Mouse (Mus musculus): ENCODE results near the gene Creb1.

The Creb1 gene

DNA sequence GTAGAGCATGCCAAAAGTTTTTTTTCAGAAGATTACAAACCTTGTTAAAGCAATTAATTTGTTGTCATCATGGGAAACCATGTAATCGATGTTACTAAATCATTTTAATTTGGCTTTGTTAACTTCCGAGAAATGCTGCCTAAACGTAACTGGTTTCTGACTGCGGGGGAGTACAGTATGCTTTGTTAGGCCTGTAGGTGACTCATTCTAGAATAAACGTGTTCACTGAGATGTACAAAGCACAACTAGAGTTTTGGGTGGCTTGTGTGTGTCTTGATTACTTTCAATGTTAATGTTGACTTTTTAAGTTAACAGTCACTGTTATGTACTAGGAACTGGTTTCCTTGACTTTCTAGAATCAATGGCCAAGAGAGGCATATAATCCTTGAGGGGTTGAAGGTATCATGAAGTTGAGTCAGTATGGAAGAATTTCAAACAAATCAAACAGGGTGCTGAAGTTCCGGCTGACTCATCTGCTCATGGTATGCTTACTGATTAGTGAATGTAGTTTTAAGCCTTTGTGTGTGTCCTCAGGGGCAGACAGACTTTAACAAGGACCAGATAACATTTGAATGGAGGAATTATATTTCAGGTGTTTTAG is 68.9 kb downstream of the Creb1 start:
- POLR2A ChIA-PET = interaction anchor here in 2 of 4 experiments (0.9 to 1.7 kb wide), 4 partner anchors 11 to 89 kb away, joined by 3 to 8 read pairs (median 4); partner anchors contain the start of genes Ccnyl1 (in 1 of the 2) and Mettl21a (in 1 of the 2)
- CTCF ChIA-PET = no interaction called here

DNA sequence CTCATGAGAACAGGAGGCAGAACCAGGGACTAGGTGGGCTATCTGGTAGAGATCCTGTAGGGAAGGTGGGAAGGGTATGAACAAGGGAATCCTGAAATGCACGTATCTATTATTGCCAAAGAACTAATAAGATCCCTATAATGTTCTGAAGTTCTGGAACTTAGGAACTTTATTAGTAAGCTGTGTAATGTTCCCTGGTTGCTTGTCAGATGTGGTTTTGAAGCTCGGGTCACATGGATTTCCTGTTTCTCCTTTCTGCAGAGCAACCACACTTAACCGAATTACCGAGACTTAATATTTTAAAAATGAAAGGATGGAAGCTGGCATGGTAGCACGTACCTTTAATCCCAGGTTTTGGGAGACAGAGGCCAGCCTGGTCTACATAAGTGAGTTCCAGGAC is 70.9 kb downstream of the Creb1 start:
- CTCF ChIA-PET = no interaction called here
- POLR2A ChIA-PET = interaction anchor here in 1 of 4 experiments (1.7 kb wide), 1 partner anchor 87 kb away, joined by 5 read pairs; the partner anchor contains the start of gene Ccnyl1

DNA sequence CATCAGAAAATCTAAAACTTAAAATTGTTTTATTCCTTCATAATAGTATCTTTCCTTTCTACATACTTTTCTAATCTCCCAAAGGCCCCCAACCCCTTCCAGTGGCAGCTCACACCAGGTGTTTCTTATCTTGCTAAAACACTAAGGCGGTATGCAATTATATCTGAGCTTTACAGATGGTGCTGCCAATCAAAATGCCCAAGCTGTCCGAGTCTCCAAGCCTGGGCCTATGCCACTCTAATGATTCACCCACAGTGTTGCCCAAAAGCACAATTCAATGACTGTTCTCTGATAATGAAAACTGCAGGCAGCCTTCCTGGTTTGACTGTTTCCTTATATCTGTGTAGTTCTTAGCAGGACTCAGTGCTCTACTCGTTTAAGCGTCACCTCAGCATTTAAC is 76.7 kb downstream of the Creb1 start:
- ChIA-PET POLR2A (interaction anchor here in 3 of 4 experiments (0.6 to 5.8 kb wide), 7 partner anchors 8 to 81 kb away, joined by 3 to 29 read pairs (median 8); partner anchors contain the start of genes Creb1 (in 2 of the 3), Mettl21a (in 2 of the 3) and Ccnyl1 (in 1 of the 3)), CTCF (no interaction called here)

DNA sequence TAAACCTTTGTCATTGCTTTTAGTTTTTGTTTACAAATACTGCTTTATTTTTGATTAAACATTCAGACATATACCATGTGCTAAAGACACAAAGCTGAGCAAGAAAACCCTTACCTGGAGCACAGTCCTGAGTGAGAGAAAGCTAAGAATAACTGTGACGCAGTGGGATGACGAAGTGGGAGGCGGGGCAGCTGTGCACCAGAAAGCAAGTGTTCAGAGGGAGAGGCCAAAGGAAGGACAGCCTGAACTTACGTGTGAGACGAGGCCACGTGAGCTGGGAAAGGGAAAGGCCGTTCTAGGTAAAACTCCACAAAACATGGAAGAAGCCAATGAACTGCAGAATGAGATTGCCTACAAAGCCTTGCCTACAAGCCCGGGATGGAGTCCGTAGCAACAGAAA is 77.5 kb downstream of the Creb1 start:
- POLR2A ChIA-PET = interaction anchor here in 3 of 4 experiments (0.6 to 5.8 kb wide), 7 partner anchors 8 to 196 kb away, joined by 3 to 29 read pairs (median 6); partner anchors contain the start of genes Ccnyl1 (in 3 of the 3) and Creb1 (in 2 of the 3)
- CTCF ChIA-PET = no interaction called here

DNA sequence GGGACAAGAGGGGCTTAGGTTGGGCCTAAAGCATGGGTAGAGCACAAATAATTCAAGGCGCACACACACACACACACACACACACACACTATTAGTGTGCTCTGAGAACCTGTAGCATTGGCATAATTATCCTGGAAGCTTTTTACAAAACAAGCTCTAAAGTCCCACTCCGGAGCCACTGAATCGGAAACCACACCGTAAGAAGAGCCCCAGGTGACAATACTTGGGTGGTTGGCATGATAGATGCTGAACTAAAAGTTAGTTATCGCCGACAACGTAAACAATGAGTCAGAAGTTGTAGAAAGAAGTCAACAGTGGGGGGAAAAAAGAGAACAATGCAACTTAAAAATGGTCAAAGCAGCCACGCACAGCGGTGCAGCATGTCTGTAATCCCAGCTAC is 81.9 kb downstream of the Creb1 start:
- POLR2A ChIA-PET = interaction anchor here in 3 of 4 experiments (0.6 to 2.1 kb wide), 4 partner anchors 76 to 434 kb away, joined by 3 to 16 read pairs (median 4); partner anchors contain the start of gene Ccnyl1 (in 1 of the 3)
- CTCF ChIA-PET = interaction anchor here in 1 of 4 experiments (0.6 kb wide), 1 partner anchor 396 kb away, joined by 3 read pairs; no protein-coding TSS in a partner anchor

DNA sequence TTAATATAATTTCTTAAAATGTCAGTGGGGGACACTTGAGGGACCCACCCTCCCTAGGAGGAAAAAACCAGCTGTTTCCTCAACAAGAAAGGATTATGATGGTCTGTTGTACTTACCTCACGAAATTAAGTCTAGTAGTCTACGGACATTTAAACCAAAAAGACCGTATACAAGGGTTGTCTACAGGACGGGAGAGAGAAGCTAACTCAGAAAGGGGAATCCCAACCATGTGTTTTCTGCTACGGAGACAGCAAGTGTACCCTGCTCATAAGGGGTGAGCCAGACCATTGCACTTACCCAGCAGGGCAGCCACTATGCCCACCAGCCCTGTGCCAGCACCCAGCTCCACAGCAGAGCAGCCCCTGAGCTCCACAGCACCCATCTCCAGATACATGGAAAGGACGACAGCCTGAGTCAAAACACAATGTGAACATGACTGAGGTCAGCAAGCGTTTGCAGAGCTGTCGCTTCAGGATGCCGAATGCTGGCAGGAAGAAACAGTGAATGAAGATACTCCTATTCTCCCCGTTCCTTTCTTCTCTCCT is 82.4 kb downstream of the Creb1 start:
- ChIA-PET CTCF (interaction anchor here in 1 of 4 experiments (0.6 kb wide), 1 partner anchor 130 kb away, joined by 3 read pairs; no protein-coding TSS in a partner anchor), POLR2A (interaction anchor here in 3 of 4 experiments (0.7 to 2.4 kb wide), 10 partner anchors 8 to 123 kb away, joined by 3 to 16 read pairs (median 4); partner anchors contain the start of genes Ccnyl1 (in 3 of the 3) and Fzd5 (in 1 of the 3))

DNA sequence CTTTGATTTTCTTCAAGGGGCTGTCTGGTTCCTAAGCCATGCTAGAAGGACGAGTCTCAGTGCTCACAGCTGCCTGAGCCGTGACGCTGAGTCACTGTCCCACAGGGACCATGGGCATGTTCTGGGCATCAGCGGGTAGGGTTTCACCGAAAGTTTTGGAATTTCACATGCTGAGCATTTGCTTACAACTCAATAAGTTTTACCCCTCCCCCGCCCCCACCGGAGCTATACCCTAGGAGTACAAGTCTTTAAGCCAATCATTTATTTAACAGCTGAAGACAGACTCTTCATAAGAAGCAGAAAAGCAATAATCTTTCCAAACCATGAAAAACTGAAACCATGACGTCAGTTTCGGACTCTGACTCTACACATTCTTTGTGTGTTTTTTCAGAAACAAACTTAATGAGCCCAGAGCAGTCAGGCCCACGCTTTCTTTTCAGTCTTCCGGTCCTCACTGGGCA is 83.1 kb downstream of the Creb1 start:
- POLR2A ChIA-PET = interaction anchor here in 3 of 4 experiments (0.6 to 2.4 kb wide), 10 partner anchors 8 to 563 kb away, joined by 3 to 16 read pairs (median 4); partner anchors contain the start of genes Ccnyl1 (in 3 of the 3) and Fzd5 (in 1 of the 3)
- CTCF ChIA-PET = no interaction called here

DNA sequence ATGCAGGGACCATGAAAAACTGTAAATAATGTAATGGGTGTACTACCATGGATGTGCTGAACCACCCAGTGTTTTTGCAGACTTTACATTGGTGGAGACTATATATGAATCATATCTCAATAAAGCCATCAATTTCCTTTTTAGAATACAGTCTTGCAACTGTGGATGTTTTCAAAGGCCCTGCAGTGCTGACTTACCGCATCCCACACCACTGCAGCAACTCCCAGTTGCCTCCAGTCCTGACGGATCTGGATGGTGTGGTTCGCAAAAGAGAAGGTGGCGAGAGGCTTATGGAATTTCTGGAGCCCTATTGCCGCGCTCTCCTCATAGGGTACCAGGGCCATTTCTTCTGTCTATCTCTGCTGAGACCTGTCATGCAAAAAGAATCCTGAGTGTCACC is 83.6 kb downstream of the Creb1 start:
- ChIA-PET CTCF (interaction anchor here in 2 of 4 experiments (1.3 to 2.1 kb wide), 2 partner anchors 9 to 89 kb away, joined by 6 to 7 read pairs; no protein-coding TSS in a partner anchor), POLR2A (interaction anchor here (0.6 to 3.2 kb wide), 21 partner anchors 8 to 570 kb away, joined by 3 to 77 read pairs (median 6); partner anchors contain the start of genes Ccnyl1 (in 3 of the 4) and Creb1 (in 1 of the 4))

DNA sequence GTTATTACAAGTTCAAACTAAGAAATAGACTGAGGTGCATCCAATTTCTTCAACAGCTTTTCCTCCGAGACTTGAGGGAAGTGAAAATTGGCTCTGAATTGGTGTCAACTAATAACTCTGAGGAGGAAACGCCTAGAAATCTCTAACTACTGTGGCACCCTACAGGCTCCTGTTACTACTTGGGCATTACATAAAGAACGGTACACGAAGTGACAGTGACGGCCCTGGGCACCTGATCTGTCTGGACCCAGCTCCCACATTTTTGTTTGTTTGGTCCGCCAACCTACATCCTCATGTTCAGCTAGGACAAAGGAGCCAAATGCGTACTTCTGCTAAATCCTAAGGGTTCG is 84.1 kb downstream of the Creb1 start:
- CTCF ChIA-PET = interaction anchor here in 3 of 4 experiments (0.5 to 2.3 kb wide), 13 partner anchors 10 to 562 kb away, joined by 3 to 8 read pairs (median 5); partner anchors contain the start of genes Ccnyl1 (in 1 of the 3) and Fzd5 (in 1 of the 3)
- POLR2A ChIA-PET = interaction anchor here (0.6 to 3.2 kb wide), 42 partner anchors 8 to 569 kb away, joined by 3 to 77 read pairs (median 4); partner anchors contain the start of genes Ccnyl1 (in 3 of the 4), Klf7 (in 2 of the 4), Creb1 (in 1 of the 4) and Plekhm3 (in 1 of the 4)

DNA sequence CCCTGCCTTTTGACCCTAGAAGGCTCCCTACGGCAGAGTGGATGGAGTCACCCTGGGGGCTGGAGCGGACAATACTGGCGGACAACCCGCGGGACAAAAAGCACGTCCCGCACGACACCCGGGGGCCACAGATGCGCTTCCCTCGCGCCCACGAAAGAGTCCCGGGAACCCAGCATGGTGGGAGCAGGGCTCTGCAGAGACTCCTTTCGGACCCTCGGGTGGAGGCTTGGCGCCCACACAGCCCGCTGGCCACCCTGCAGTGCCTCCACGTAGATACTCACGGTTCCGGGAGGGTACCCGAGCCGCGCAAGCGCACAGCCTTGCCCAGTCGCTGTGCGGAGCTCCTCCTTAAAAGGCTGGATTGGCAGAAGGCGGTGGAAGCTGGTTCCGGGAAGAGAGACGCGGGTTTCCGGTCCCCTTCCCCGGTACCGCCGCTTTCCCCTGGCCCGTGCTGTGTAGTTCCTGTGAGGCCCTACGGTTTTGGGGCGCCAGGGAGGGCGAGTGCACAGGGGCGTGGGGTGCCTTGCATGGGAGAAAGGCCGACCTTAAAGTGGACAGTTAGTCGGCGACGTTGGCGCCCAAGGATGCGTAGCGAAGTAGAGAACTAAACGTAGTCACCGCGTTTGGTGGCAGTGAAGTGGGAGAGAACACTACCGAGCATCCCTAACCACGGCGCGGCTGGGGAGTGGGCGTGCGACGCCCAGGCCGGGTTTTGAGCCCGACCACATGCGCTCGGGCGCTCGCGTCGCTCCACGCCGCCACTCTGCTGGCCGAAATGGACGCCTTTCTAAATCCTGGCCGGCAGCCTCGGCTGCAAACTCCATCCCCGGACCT is 84.7 kb downstream of the Creb1 start, which contains the start of gene Mettl21a:
Gene Mettl21a (minus strand): TSS at position 362 of the 834 bp plus-strand sequence.
- POLR2A ChIA-PET = interaction anchor here (0.6 to 3.2 kb wide), 47 partner anchors 9 to 569 kb away, joined by 3 to 77 read pairs (median 4); partner anchors contain the start of genes Ccnyl1 (in 3 of the 4), Creb1 (in 2 of the 4), Klf7 (in 2 of the 4) and Idh1 (in 1 of the 4)
- CTCF ChIA-PET = interaction anchor here (0.5 to 2.3 kb wide), 21 partner anchors 10 to 561 kb away, joined by 3 to 8 read pairs (median 4); partner anchors contain the start of genes Ccnyl1 (in 2 of the 4) and Fzd5 (in 1 of the 4)

DNA sequence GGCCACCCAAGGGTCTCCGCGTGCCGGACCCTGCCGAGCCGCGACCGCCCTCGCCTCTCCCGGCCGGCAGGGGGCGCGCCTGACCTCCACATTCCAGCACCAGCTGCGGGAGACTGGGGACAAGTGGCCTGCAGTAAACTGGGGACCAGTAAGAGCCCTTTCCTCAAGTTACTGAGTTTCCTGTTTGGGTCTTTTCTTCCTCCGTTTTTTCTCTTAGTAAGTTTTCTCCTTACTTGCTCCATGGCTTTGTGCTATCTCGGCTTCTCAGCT is 85.2 kb downstream of the Creb1 start:
- CTCF ChIA-PET = interaction anchor here (0.6 to 2.3 kb wide), 24 partner anchors 13 to 561 kb away, joined by 3 to 10 read pairs (median 4); partner anchors contain the start of genes Ccnyl1 (in 2 of the 4) and Fzd5 (in 1 of the 4)
- POLR2A ChIA-PET = interaction anchor here (0.6 to 3.2 kb wide), 36 partner anchors 8 to 1440 kb away, joined by 3 to 77 read pairs (median 4); partner anchors contain the start of genes Ccnyl1 (in 3 of the 4), Creb1 (in 2 of the 4), Klf7 (in 2 of the 4) and Idh1 (in 1 of the 4)

DNA sequence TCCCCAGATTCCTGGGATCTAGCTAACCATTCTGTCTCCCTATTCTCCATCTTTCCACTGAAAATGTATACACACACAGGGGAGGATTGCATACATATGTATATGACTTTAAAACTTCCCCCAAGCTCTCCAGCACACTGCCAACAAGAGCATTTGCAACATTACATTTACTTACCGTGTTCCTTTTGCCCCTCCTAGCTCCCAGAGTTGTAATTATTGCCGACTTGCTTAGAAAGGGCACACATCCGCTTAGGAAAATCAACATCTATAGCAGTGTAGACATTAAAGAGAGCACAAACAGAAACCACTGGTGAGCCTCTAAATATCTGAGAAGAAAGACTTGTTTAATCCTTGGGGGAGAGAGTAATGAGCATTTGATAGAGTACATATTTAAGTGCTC is 85.8 kb downstream of the Creb1 start:
- CTCF ChIA-PET = interaction anchor here (0.6 to 2.3 kb wide), 20 partner anchors 13 to 560 kb away, joined by 3 to 10 read pairs (median 4); partner anchors contain the start of gene Ccnyl1 (in 2 of the 4)
- POLR2A ChIA-PET = interaction anchor here (0.6 to 3.2 kb wide), 25 partner anchors 8 to 1441 kb away, joined by 3 to 77 read pairs (median 4); partner anchors contain the start of genes Ccnyl1 (in 3 of the 4), Creb1 (in 2 of the 4), Idh1 (in 1 of the 4) and Pikfyve (in 1 of the 4)

DNA sequence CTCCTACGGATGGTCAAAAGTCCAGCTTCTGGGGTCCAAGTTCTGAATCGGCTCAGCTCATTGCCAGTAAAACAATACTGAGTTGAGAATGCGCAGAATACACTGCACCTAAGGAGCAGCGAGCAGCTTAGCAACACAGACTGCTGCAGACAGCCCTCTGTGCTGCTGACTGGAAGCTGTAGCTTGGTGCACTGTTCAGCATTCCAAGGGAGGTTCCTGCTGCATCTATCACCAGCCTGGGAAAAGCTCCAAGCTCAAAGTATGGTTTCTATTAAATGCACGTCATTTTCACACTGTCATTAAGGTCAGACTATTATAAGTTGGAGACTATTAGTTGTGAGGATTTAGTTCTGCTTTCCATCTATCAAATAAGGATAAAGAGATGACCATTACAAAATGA is 88.7 kb downstream of the Creb1 start:
- ChIA-PET POLR2A (interaction anchor here in 2 of 4 experiments (0.8 to 1.2 kb wide), 3 partner anchors 13 to 81 kb away, joined by 3 to 4 read pairs (median 3); no protein-coding TSS in a partner anchor), CTCF (no interaction called here)

DNA sequence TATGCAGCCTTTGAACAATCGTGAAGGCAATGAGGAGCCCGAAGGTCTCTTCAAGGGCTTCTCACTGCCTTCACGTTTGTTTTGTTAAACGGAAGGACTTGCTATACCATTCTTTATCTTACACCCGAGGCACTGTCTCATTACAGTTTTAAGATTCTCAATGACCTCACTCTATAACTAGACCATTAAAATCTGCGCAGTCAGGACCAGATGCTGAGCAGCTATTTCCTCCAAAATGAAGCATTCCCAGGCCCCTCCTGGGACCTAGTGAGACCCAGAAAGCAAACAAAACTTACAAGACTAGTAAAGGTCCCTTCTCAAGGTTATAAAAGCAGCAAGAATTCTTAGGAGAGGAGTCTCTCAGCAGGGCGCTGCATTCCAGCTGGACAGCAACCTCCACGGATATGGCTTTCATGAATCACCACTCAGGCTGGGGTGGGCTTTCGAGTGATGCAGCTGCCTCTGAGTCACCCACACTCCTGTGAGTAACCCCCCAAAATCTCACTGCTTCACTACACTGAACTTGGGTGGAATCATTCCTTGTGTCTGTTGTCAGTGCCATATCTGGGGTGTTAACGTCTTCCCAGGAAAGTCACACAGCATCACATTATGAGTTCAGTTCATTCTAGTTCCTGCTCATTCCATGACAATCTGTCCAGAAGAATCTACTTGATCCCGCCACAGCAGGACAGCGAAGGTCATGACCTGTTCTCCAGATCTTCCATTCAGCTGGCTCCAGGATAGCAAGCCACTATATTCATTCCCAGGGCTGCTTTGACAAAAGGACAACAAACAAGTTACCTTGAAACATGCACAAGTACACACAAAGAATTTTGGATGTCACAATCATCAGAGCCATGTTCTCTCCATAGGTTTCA is 91.4 kb downstream of the Creb1 start:
- ChIA-PET CTCF (interaction anchor here in 1 of 4 experiments (0.5 kb wide), 1 partner anchor 109 kb away, joined by 3 read pairs; no protein-coding TSS in a partner anchor), POLR2A (interaction anchor here in 3 of 4 experiments (0.8 to 1.7 kb wide), 6 partner anchors 8 to 92 kb away, joined by 3 to 9 read pairs (median 4); partner anchors contain the start of genes Ccnyl1 (in 3 of the 3) and Creb1 (in 1 of the 3))

DNA sequence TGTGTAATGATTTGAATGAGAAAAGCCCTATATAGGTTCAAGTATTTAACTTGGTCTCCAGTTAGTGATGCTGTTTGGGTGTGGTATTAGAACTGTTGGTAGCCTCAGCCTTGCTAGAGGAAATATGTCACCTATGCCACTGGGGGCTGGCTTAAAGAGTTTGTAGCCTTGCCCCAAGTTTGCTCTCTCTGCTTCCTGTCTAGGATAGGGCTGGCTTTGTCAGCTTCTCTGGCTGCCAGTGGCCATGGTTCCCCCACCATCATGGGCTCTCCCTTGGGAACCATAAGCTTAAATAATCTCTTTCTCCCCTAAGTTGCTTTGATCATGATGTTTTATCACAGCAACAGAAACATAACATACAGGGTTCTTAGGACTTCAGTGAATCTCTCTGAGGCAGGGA is 92.8 kb downstream of the Creb1 start:
- POLR2A ChIA-PET = interaction anchor here in 1 of 4 experiments (0.8 to 2.0 kb wide), 2 partner anchors 14 to 65 kb away, joined by 3 to 5 read pairs; partner anchors contain the start of gene Ccnyl1
- CTCF ChIA-PET = no interaction called here

DNA sequence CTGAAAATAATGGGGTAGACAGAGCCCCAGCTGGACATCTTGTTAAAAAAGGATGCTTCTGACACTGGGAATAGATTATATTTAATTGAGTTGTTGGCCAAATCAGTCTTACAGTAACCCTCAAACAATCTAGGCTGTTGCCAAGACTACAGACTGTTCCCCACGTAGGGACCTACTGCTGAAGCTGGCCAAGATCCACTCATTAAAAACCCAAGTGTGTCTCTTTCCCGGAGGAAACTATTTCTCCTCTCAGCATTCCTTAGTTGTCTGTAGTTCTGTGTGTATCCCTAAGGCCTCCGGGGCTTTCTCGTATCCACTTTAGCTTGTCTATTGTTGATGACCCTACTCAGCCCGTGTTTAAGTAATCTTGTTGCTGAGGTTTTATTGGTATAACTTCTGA is 99.1 kb downstream of the Creb1 start:
- ChIA-PET POLR2A (interaction anchor here in 1 of 4 experiments (1.4 kb wide), 1 partner anchor 59 kb away, joined by 5 read pairs; the partner anchor contains the start of gene Ccnyl1), CTCF (interaction anchor here in 3 of 4 experiments (0.6 to 1.5 kb wide), 3 partner anchors 14 to 74 kb away, joined by 3 to 4 read pairs (median 4); no protein-coding TSS in a partner anchor)

Measured in embryonic stem cell, embryonic (primary cell).